Mouse (Mus musculus) hindbrain, embryonic 11.5 days (tissue): Measurements from ENCODE around the gene Cnga4. TPM values are rescaled to one million over a fixed set of nuclear protein-coding genes. Genes with fewer than 3 reads are reported as not detected.

ENCODE experiments used
- ATAC-seq: fragments of 200-750 bp; cut with Nextera tagmentation; 2 replicates; pipeline ENCODE4 v1.8.0; 2017; ENCODE audit warnings: mild to moderate bottlenecking, moderate TSS enrichment, moderate library complexity; ENCODE audit not compliant: low FRiP score
- DNase-seq: peaks from one replicate; pipeline ENCODE4 v3.0.0-alpha.2; 2015; ENCODE audit warnings: low spot score
- H3K27ac ChIP-seq: fragments of 300-500 bp; sonication (generic); 2 replicates; pipeline ENCODE4 v1.5.1; 2014; ENCODE audit warnings: mild to moderate bottlenecking, low read depth, low read length
- H3K27me3 ChIP-seq: fragments of 300-500 bp; sonication (generic); 2 replicates; pipeline ENCODE4 v1.6.1; 2014; ENCODE audit warnings: mild to moderate bottlenecking, low read length, moderate library complexity, mixed read lengths; ENCODE audit not compliant: control insufficient read depth, insufficient read depth
- H3K36me3 ChIP-seq: fragments of 300-500 bp; sonication (generic); 2 replicates; pipeline ENCODE4 v1.6.1; 2014; ENCODE audit warnings: mild to moderate bottlenecking, low read length, moderate library complexity, mixed read lengths; ENCODE audit not compliant: control insufficient read depth, insufficient read depth
- H3K4me1 ChIP-seq: fragments of 300-500 bp; sonication (generic); replicated peaks from 2 replicates; pipeline ENCODE4 v1.6.1; 2014; ENCODE audit warnings: low read length, mixed read lengths; ENCODE audit not compliant: control insufficient read depth, insufficient read depth
- H3K4me2 ChIP-seq: fragments of 300-500 bp; sonication (generic); replicated peaks from 2 replicates; pipeline ENCODE4 v1.6.1; 2014; ENCODE audit warnings: mild to moderate bottlenecking, low read depth, low read length
- H3K4me3 ChIP-seq: fragments of 300-500 bp; sonication (generic); 2 replicates; pipeline ENCODE4 v1.5.1; 2014; ENCODE audit warnings: low read depth, low read length
- H3K9ac ChIP-seq: fragments of 300-500 bp; sonication (generic); 2 replicates; pipeline ENCODE4 v1.6.1; 2014; ENCODE audit warnings: low read depth, low read length
- H3K9me3 ChIP-seq: fragments of 300-500 bp; sonication (generic); 2 replicates; pipeline ENCODE4 v1.6.1; 2016; ENCODE audit warnings: low read length; ENCODE audit not compliant: control insufficient read depth
- WGBS: fragments of 180-500 bp; shearing (Covaris S2); extraction: QIAGEN DNeasy Blood & Tissue Kit; methylation state at CpG from one replicate; pipeline ENCODE4 v1.1.7; 2014; 5-methylcytosine and 5-hydroxymethylcytosine counted together
- polyA plus RNA-seq: library from polyadenylated mRNA; unstranded; fragments of >200 nt; fragmentation: Nextera tagmentation; extraction: Ambion mirVana; gene quantifications from 2 replicates; pipeline ENCODE4 v1.2.1, GENCODE M21; 2014

Gene Cnga4
- polyA plus RNA-seq, 1 experiment from 2014 or later: 0.15 TPM

DNA sequence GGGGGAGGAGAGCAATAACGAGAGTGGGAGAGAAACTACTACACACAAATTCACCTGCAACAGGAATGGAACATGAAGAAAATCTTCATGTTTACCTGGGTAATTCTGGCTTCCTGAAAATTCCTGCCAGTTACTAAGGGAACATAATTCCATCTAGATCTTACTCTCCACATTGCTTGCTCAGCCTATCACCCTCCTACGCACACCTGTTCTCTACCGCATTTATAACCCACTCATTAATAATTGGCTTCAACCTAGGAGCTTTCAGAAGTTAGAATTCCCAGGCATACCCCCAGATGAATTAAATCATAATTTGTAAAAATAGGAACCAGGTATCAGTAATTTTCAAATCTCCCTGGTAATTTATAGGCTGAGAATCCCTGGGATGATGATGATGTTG is 30.4 kb upstream of the Cnga4 start:
- Histone ChIP-seq H3K36me3 (no peaks in the 10 kb centered on the region), H3K4me1 (no peaks in the 10 kb centered on the region), H3K9ac (no peak overlapping the region), H3K4me3 (no peak overlapping the region), H3K27ac (no peak overlapping the region), H3K9me3 (no peaks in the 10 kb centered on the region), H3K27me3 (no peaks in the 10 kb centered on the region), H3K4me2 (no peak overlapping the region)
- WGBS: 97% methylated on average over 3 of the region's 3 CpGs
- DNase-seq (no peak), ATAC-seq (no peak)

GRCm38 (mm10) chr7:105374866-105375265 is 29.5 kb upstream of the Cnga4 start, which contains the start of gene Gm5901:
Gene Gm5901, plus strand, starts transcription at chr7:105375038.
- Histone ChIP-seq H3K36me3 (no peaks in the 10 kb centered on the region), H3K9me3 (no peaks in the 10 kb centered on the region), H3K4me1 (no peaks in the 10 kb centered on the region), H3K9ac (no peak within 1 kb of the TSS), H3K27ac (no peak within 1 kb of the TSS), H3K4me3 (no peak within 1 kb of the TSS), H3K4me2 (no peak within 1 kb of the TSS), H3K27me3 (no peaks in the 10 kb centered on the region)
- DNase-seq (no peak), ATAC-seq (no peak)
- 81% methylated on average over 1 of the region's 1 CpGs for WGBS

GRCm38 (mm10) chr7:105380329-105380728 is 24.0 kb upstream of the Cnga4 start:
- WGBS: 91% methylated on average over 3 of the region's 3 CpGs
- DNase-seq (no peak), ATAC-seq (no peak)

GRCm38 (mm10) chr7:105387696-105388095 is 16.7 kb upstream of the Cnga4 start:
- H3K36me3 ChIP-seq: peaks cover 10% of the 10 kb centered on the region; the same call in 1 of the 2 replicates
- no peak overlapping the region for H3K9ac ChIP-seq
- WGBS: 98% methylated on average over 2 of the region's 2 CpGs
- no peak overlapping the region for H3K4me2 ChIP-seq
- no peak overlapping the region for H3K27ac ChIP-seq
- H3K4me1 ChIP-seq: no peaks in the 10 kb centered on the region
- DNase-seq (no peak), ATAC-seq (no peak)
- no peaks in the 10 kb centered on the region for H3K27me3 ChIP-seq
- H3K4me3 ChIP-seq: no peak overlapping the region
- no peaks in the 10 kb centered on the region for H3K9me3 ChIP-seq

More at GRCm38 (mm10) chr7:105380329-105380728, 24.0 kb upstream of the Cnga4 start:
- Histone ChIP-seq H3K4me2 (no peak overlapping the region), H3K36me3 (peaks cover 13% of the 10 kb centered on the region; the same call in 1 of the 2 replicates), H3K9ac (no peak overlapping the region), H3K27ac (no peak overlapping the region), H3K4me3 (no peak overlapping the region), H3K9me3 (no peaks in the 10 kb centered on the region), H3K4me1 (no peaks in the 10 kb centered on the region), H3K27me3 (no peaks in the 10 kb centered on the region)

DNA sequence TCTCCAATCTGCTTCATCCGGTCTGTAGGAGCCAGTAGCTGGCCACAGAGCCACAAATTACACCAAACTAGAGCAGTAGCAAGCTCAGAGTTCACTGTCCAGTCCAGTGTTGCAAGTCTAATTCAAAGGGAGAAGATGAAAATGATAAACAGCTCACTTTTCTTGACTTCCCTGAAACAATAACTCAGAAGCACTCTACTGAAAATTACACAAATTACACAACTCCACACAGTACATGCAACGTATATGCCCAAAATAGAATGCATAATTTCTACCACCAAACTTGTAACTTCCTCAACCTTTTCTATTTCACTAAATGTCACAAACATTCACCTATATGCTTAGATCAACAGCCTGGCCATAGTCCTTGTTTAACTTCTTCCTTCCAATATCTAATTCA is 14.1 kb upstream of the Cnga4 start:
- H3K4me3 ChIP-seq: no peak overlapping the region
- DNase-seq (no peak), ATAC-seq (no peak)
- 0 out of 2 replicates have a peak, but pooled peaks cover 2% of the 10 kb centered on the region for H3K36me3 ChIP-seq
- no peaks in the 10 kb centered on the region for H3K9me3 ChIP-seq
- no peaks in the 10 kb centered on the region for H3K4me1 ChIP-seq
- no peak overlapping the region for H3K9ac ChIP-seq
- H3K4me2 ChIP-seq: no peak overlapping the region
- H3K27me3 ChIP-seq: no peaks in the 10 kb centered on the region
- no peak overlapping the region for H3K27ac ChIP-seq
- WGBS: 92% methylated on average over 2 of the region's 2 CpGs

- no peak for DNase-seq
- no peaks in the 10 kb centered on the region for H3K9me3 ChIP-seq
- WGBS: 93% methylated on average over 1 of the region's 1 CpGs
- H3K27me3 ChIP-seq: no peaks in the 10 kb centered on the region
- H3K9ac ChIP-seq: no peak overlapping the region
- no peak for ATAC-seq
- no peak overlapping the region for H3K4me2 ChIP-seq
- no peaks in the 10 kb centered on the region for H3K36me3 ChIP-seq
- no peak overlapping the region for H3K27ac ChIP-seq
- 0 out of 2 replicates have a peak, but pooled peaks cover 2% of the 10 kb centered on the region for H3K4me1 ChIP-seq
- no peak overlapping the region for H3K4me3 ChIP-seq
These were observed 9.8 kb upstream of the Cnga4 start for GRCm38 (mm10) chr7:105394606-105395005.

DNA sequence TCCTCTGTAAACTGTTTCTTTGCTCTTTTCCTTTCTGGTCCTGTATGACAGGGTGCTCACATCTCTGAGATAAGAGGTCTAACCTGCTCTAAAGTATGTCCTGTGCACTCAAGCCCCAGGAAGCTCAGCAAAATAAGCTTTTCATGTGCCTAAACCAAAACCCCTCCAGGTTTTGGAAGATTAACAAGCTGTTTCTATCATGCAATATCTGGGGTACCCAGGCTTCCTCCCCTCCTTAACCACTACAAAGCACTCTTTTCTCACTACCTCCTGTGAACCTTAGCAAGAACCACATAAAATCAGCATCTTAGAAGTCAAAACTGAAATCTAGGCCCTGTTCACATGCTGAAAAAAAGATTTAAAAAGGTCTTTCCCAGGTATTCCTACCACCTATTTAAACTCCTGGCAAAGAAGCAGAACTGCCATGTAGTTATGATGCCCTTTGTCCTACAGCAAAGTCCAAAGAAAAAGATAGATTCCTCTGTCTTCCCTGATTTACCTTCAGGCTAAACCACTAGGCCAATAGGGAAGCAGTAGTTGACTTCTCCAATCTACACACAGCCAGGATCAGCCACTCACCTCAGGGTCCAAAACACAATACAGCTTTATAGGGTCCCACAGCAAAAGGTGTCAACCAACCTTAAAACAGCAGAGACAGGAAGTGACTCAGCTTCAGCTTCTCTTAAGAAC is 9.1 kb upstream of the Cnga4 start:
- H3K4me3 ChIP-seq: no peak overlapping the region
- no peaks in the 10 kb centered on the region for H3K36me3 ChIP-seq
- DNase-seq (no peak), ATAC-seq (no peak)
- H3K9ac ChIP-seq: no peak overlapping the region
- H3K27me3 ChIP-seq: no peaks in the 10 kb centered on the region
- no peaks in the 10 kb centered on the region for H3K9me3 ChIP-seq
- H3K4me1 ChIP-seq: 0 out of 2 replicates have a peak, but pooled peaks cover 2% of the 10 kb centered on the region
- no peak overlapping the region for H3K4me2 ChIP-seq
- H3K27ac ChIP-seq: no peak overlapping the region

DNA sequence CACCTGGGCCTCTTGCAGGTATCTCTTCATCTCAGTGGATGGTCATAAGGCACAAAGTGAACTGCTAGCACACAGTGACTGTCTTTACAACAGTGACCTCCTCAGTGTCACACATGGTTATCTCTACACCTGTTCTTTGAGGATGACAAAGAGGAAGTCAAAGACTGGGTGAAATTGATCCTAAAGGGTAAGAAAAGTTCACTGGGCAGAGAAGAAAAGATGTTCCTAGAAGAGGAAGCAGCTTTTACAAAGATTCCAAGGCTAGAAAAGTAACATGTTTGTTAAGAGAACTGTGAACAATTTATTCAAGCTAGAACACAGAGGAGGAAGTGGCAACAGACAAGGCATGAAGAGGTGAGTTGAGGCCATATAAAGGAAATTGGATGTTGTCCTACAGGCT is 8.2 kb upstream of the Cnga4 start:
- no peaks in the 10 kb centered on the region for H3K27me3 ChIP-seq
- no peak overlapping the region for H3K27ac ChIP-seq
- no peaks in the 10 kb centered on the region for H3K9me3 ChIP-seq
- H3K4me2 ChIP-seq: no peak overlapping the region
- H3K4me3 ChIP-seq: no peak overlapping the region
- DNase-seq (no peak), ATAC-seq (no peak)
- no peaks in the 10 kb centered on the region for H3K36me3 ChIP-seq
- no peak overlapping the region for H3K9ac ChIP-seq
- 0 out of 2 replicates have a peak, but pooled peaks cover 2% of the 10 kb centered on the region for H3K4me1 ChIP-seq
